Mouse (Mus musculus) hindbrain, embryonic 10.5 days (tissue): ENCODE data around the gene Lrrn2. TPM values are rescaled to one million over a fixed set of nuclear protein-coding genes. Genes with fewer than 3 reads are reported as not detected.

Experiments
- DNase-seq: peaks from one replicate; pipeline ENCODE4 v3.0.0-alpha.2; 2017; ENCODE audit warnings: low spot score
- H3K27ac ChIP-seq: fragments of 300-500 bp; sonication (generic); 2 replicates; pipeline ENCODE4 v1.5.1; 2016; ENCODE audit warnings: mild to moderate bottlenecking, moderate library complexity
- H3K27me3 ChIP-seq: fragments of 300-500 bp; sonication (generic); 2 replicates; pipeline ENCODE4 v1.6.1; 2016; ENCODE audit warnings: mild to moderate bottlenecking; ENCODE audit not compliant: poor library complexity, insufficient read depth, severe bottlenecking
- H3K36me3 ChIP-seq: fragments of 300-500 bp; sonication (generic); 2 replicates; pipeline ENCODE4 v1.6.1; 2016; ENCODE audit warnings: mild to moderate bottlenecking, moderate library complexity
- H3K4me1 ChIP-seq: fragments of 300-500 bp; sonication (generic); replicated peaks from 2 replicates; pipeline ENCODE4 v1.6.1; 2016; ENCODE audit warnings: mild to moderate bottlenecking
- H3K4me3 ChIP-seq: fragments of 300-500 bp; sonication (generic); 2 replicates; pipeline ENCODE4 v1.5.1; 2016; ENCODE audit warnings: mild to moderate bottlenecking, moderate library complexity
- H3K9me3 ChIP-seq: fragments of 300-500 bp; sonication (generic); 2 replicates; pipeline ENCODE4 v1.6.1; 2016; ENCODE audit warnings: mild to moderate bottlenecking, moderate library complexity
- WGBS: fragments of 180-500 bp; shearing (Covaris S2); methylation state at CpG from one replicate; pipeline ENCODE4 v1.1.7; 2016; 5-methylcytosine and 5-hydroxymethylcytosine counted together
- polyA plus RNA-seq: library from polyadenylated mRNA; unstranded; fragments of >200 nt; fragmentation: Nextera tagmentation; extraction: Ambion mirVana; gene quantifications from 2 replicates; pipeline ENCODE4 v1.2.1, GENCODE M21; 2016

Lrrn2 gene
- polyA plus RNA-seq, 1 experiment from 2014 or later = 10.4 TPM

- H3K4me1 ChIP-seq = peaks cover 49% of the 10 kb centered on the region
- H3K36me3 ChIP-seq = no peaks in the 10 kb centered on the region
- H3K4me3 ChIP-seq = peak overlapping the region; percentile 29; the same call in 1 of the 2 replicates
- H3K27ac ChIP-seq = peak overlapping the region; percentile 79
- H3K27me3 ChIP-seq = peaks cover 33% of the 10 kb centered on the region
- 4% methylated on average over 13 of the region's 13 CpGs for WGBS
- H3K9me3 ChIP-seq = no peaks in the 10 kb centered on the region
- DNase-seq = peak; percentile 54
Observed at GRCm38 (mm10) chr1:132921071-132921470, 41.0 kb downstream of the Lrrn2 start.

- DNase-seq = peak; percentile 24
- peak overlapping the region; percentile 71 for H3K27ac ChIP-seq
- peaks cover 42% of the 10 kb centered on the region for H3K4me1 ChIP-seq
- no peaks in the 10 kb centered on the region for H3K36me3 ChIP-seq
- 82% methylated on average over 9 of the region's 9 CpGs for WGBS
- H3K27me3 ChIP-seq = peaks cover 30% of the 10 kb centered on the region
- no peaks in the 10 kb centered on the region for H3K9me3 ChIP-seq
- no peak overlapping the region for H3K4me3 ChIP-seq
Observed at GRCm38 (mm10) chr1:132922257-132922656, 42.2 kb downstream of the Lrrn2 start.

GRCm38 (mm10) chr1:132925270-132925669 lies 45.2 kb downstream of the Lrrn2 start:
- Histone ChIP-seq H3K36me3 (no peaks in the 10 kb centered on the region), H3K9me3 (no peaks in the 10 kb centered on the region), H3K27me3 (peaks cover 7% of the 10 kb centered on the region; the same call in 1 of the 2 replicates), H3K4me3 (no peak overlapping the region), H3K4me1 (peaks cover 40% of the 10 kb centered on the region), H3K27ac (no peak overlapping the region)
- 92% methylated on average over 7 of the region's 7 CpGs for WGBS
- DNase-seq = no peak

GRCm38 (mm10) chr1:132928032-132928906 lies 48.2 kb downstream of the Lrrn2 start:
- H3K4me3 ChIP-seq = no peak overlapping the region
- 57% methylated on average over 19 of the region's 19 CpGs for WGBS
- no peak for DNase-seq
- peaks cover 3% of the 10 kb centered on the region; the same call in 1 of the 2 replicates for H3K27me3 ChIP-seq
- peak overlapping the region; percentile 67 for H3K27ac ChIP-seq
- H3K9me3 ChIP-seq = no peaks in the 10 kb centered on the region
- H3K36me3 ChIP-seq = no peaks in the 10 kb centered on the region
- H3K4me1 ChIP-seq = peaks cover 17% of the 10 kb centered on the region

- Histone ChIP-seq H3K27ac (peak overlapping the region; percentile 67; the same call in 1 of the 2 replicates), H3K9me3 (no peaks in the 10 kb centered on the region), H3K27me3 (peaks cover 3% of the 10 kb centered on the region; the same call in 1 of the 2 replicates), H3K36me3 (no peaks in the 10 kb centered on the region), H3K4me1 (peaks cover 17% of the 10 kb centered on the region), H3K4me3 (no peak overlapping the region)
- no peak for DNase-seq
- WGBS = 68% methylated on average over 3 of the region's 3 CpGs
Observed at GRCm38 (mm10) chr1:132928907-132929250, 48.8 kb downstream of the Lrrn2 start.

- H3K4me3 ChIP-seq = no peak overlapping the region
- no peak overlapping the region for H3K27ac ChIP-seq
- H3K36me3 ChIP-seq = no peaks in the 10 kb centered on the region
- H3K9me3 ChIP-seq = no peaks in the 10 kb centered on the region
- no peak for DNase-seq
- WGBS = 78% methylated on average over 4 of the region's 4 CpGs
- H3K4me1 ChIP-seq = peaks cover 28% of the 10 kb centered on the region
- H3K27me3 ChIP-seq = peaks cover 3% of the 10 kb centered on the region; the same call in 1 of the 2 replicates
Observed at GRCm38 (mm10) chr1:132930291-132930690, 50.2 kb downstream of the Lrrn2 start.

GRCm38 (mm10) chr1:132932421-132932820 lies 52.3 kb downstream of the Lrrn2 start:
- 76% methylated on average over 2 of the region's 2 CpGs for WGBS
- DNase-seq = no peak
- H3K4me3 ChIP-seq = no peak overlapping the region
- H3K36me3 ChIP-seq = peaks cover 1% of the 10 kb centered on the region; the same call in 1 of the 2 replicates
- H3K9me3 ChIP-seq = no peaks in the 10 kb centered on the region
- H3K4me1 ChIP-seq = peaks cover 28% of the 10 kb centered on the region
- peaks cover 3% of the 10 kb centered on the region; the same call in 1 of the 2 replicates for H3K27me3 ChIP-seq
- H3K27ac ChIP-seq = peak overlapping the region; percentile 41; the same call in 1 of the 2 replicates

GRCm38 (mm10) chr1:132934856-132935255 lies 54.8 kb downstream of the Lrrn2 start:
- Histone ChIP-seq H3K4me1 (peaks cover 19% of the 10 kb centered on the region), H3K4me3 (no peak overlapping the region), H3K9me3 (no peaks in the 10 kb centered on the region), H3K27me3 (no peaks in the 10 kb centered on the region), H3K36me3 (peaks cover 14% of the 10 kb centered on the region), H3K27ac (no peak overlapping the region)
- WGBS = 40% methylated on average over 7 of the region's 7 CpGs
- peak; percentile 47 for DNase-seq

GRCm38 (mm10) chr1:132937296-132938030 lies 57.4 kb downstream of the Lrrn2 start:
- WGBS = 83% methylated on average over 26 of the region's 26 CpGs
- Histone ChIP-seq H3K4me1 (peaks cover 15% of the 10 kb centered on the region), H3K9me3 (no peaks in the 10 kb centered on the region), H3K27ac (no peak overlapping the region), H3K27me3 (no peaks in the 10 kb centered on the region), H3K36me3 (peaks cover 14% of the 10 kb centered on the region), H3K4me3 (no peak overlapping the region)
- no peak for DNase-seq

GRCm38 (mm10) chr1:132938975-132939374 lies 58.9 kb downstream of the Lrrn2 start:
- Histone ChIP-seq H3K36me3 (peaks cover 14% of the 10 kb centered on the region), H3K4me3 (no peak overlapping the region), H3K4me1 (peaks cover 15% of the 10 kb centered on the region), H3K27ac (no peak overlapping the region), H3K27me3 (no peaks in the 10 kb centered on the region), H3K9me3 (no peaks in the 10 kb centered on the region)
- DNase-seq = no peak
- WGBS = 82% methylated on average over 8 of the region's 8 CpGs

- H3K9me3 ChIP-seq = no peaks in the 10 kb centered on the region
- no peak overlapping the region for H3K27ac ChIP-seq
- H3K4me3 ChIP-seq = no peak overlapping the region
- H3K27me3 ChIP-seq = no peaks in the 10 kb centered on the region
- no peak for DNase-seq
- H3K4me1 ChIP-seq = peaks cover 14% of the 10 kb centered on the region
- WGBS = 74% methylated on average over 8 of the region's 8 CpGs
- H3K36me3 ChIP-seq = no peaks in the 10 kb centered on the region
Observed at GRCm38 (mm10) chr1:132945826-132946225, 65.8 kb downstream of the Lrrn2 start.

- Histone ChIP-seq H3K4me1 (peaks cover 18% of the 10 kb centered on the region), H3K9me3 (no peaks in the 10 kb centered on the region), H3K4me3 (no peak overlapping the region), H3K27me3 (no peaks in the 10 kb centered on the region), H3K27ac (no peak overlapping the region), H3K36me3 (no peaks in the 10 kb centered on the region)
- no peak for DNase-seq
- 48% methylated on average over 7 of the region's 7 CpGs for WGBS
Observed at GRCm38 (mm10) chr1:132947811-132948210, 67.7 kb downstream of the Lrrn2 start.

GRCm38 (mm10) chr1:132956809-132957208 lies 76.7 kb downstream of the Lrrn2 start:
- no peak overlapping the region for H3K4me3 ChIP-seq
- 85% methylated on average over 5 of the region's 5 CpGs for WGBS
- no peaks in the 10 kb centered on the region for H3K36me3 ChIP-seq
- no peaks in the 10 kb centered on the region for H3K27me3 ChIP-seq
- peaks cover 1% of the 10 kb centered on the region; the same call in 1 of the 2 replicates for H3K4me1 ChIP-seq
- no peak for DNase-seq
- no peak overlapping the region for H3K27ac ChIP-seq
- no peaks in the 10 kb centered on the region for H3K9me3 ChIP-seq
